Mouse (Mus musculus): ENCODE results near the gene Fktn.

DNA sequence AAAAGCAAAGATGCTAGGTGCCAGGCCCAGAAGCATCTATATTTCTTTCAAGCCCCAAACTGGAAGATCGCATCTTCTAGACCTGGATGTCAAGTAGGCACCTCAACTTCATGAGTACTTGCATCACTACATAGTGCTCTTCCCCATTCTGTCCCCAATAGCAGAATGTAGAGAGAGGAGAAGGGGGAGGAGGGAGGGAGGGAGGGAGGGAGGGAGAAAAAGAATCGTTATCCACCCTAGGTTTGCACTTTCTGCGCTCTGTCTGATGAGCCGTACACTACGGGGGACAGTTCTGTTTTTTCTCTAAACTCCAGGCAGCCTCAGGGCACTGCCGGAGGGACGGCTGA is at the start of gene Fktn:
- TF ChIP-seq CTCF (IDR thresholded peaks at IDR 0.05; ENCODE audit: extremely low read depth, insufficient read depth, insufficient read length, insufficient replicate concordance) = no peak
- TF ChIP-seq POLR2A (IDR thresholded peaks at IDR 0.05; ENCODE audit: low read depth, low read length) = no peak

Data from spleen, adult 2 months (tissue).